Mouse (Mus musculus) hindbrain, embryonic 14.5 days (tissue): ENCODE data around the gene Mthfd1l. TPM values are rescaled to one million over a fixed set of nuclear protein-coding genes. Genes with fewer than 3 reads are reported as not detected.

Experiments
- ATAC-seq: fragments of 200-750 bp; cut with Nextera tagmentation; 2 replicates; pipeline ENCODE4 v1.8.0; 2017; ENCODE audit warnings: moderate number of reproducible peaks, mild to moderate bottlenecking, moderate TSS enrichment, moderate library complexity; ENCODE audit not compliant: low FRiP score
- DNase-seq: peaks from one replicate; pipeline ENCODE4 v3.0.0-alpha.2; 2015; ENCODE audit warnings: low spot score
- H3K27ac ChIP-seq: fragments of 300-500 bp; sonication (generic); 2 replicates; pipeline ENCODE4 v1.5.1; 2014; ENCODE audit warnings: mild to moderate bottlenecking, moderate library complexity
- H3K27me3 ChIP-seq: fragments of 300-500 bp; sonication (generic); 2 replicates; pipeline ENCODE4 v1.6.1; 2014; ENCODE audit warnings: mild to moderate bottlenecking, low read length, mixed read lengths; ENCODE audit not compliant: control insufficient read depth, insufficient read depth
- H3K36me3 ChIP-seq: fragments of 300-500 bp; sonication (generic); replicated peaks from 2 replicates; pipeline ENCODE4 v1.6.1; 2014; ENCODE audit not compliant: control insufficient read depth, insufficient read depth
- H3K4me1 ChIP-seq: fragments of 300-500 bp; sonication (generic); replicated peaks from 2 replicates; pipeline ENCODE4 v1.6.1; 2014; ENCODE audit warnings: antibody characterized with exemption, low read length, mixed read lengths; ENCODE audit not compliant: control insufficient read depth, insufficient read depth
- H3K4me2 ChIP-seq: fragments of 300-500 bp; sonication (generic); replicated peaks from 2 replicates; pipeline ENCODE4 v1.6.1; 2014; ENCODE audit warnings: mild to moderate bottlenecking, moderate library complexity
- H3K4me3 ChIP-seq: fragments of 300-500 bp; sonication (generic); replicated peaks from 2 replicates; pipeline ENCODE4 v1.5.1; 2014; ENCODE audit warnings: mild to moderate bottlenecking, low read length
- H3K9ac ChIP-seq: fragments of 300-500 bp; sonication (generic); 2 replicates; pipeline ENCODE4 v1.6.1; 2014
- H3K9me3 ChIP-seq: fragments of 300-500 bp; sonication (generic); 2 replicates; pipeline ENCODE4 v1.6.1; 2016; ENCODE audit warnings: low read length; ENCODE audit not compliant: control insufficient read depth
- WGBS: fragments of 180-500 bp; shearing (Covaris S2); extraction: QIAGEN DNeasy Blood & Tissue Kit; methylation state at CpG from one replicate; pipeline ENCODE4 v1.1.7; 2014; 5-methylcytosine and 5-hydroxymethylcytosine counted together
- polyA plus RNA-seq: library from polyadenylated mRNA; unstranded; fragments of >200 nt; fragmentation: Nextera tagmentation; extraction: Ambion mirVana; gene quantifications from 2 replicates; pipeline ENCODE4 v1.2.1, GENCODE M21; 2014

Mthfd1l gene
- polyA plus RNA-seq, 1 experiment from 2014 or later: 8.0 TPM

DNA sequence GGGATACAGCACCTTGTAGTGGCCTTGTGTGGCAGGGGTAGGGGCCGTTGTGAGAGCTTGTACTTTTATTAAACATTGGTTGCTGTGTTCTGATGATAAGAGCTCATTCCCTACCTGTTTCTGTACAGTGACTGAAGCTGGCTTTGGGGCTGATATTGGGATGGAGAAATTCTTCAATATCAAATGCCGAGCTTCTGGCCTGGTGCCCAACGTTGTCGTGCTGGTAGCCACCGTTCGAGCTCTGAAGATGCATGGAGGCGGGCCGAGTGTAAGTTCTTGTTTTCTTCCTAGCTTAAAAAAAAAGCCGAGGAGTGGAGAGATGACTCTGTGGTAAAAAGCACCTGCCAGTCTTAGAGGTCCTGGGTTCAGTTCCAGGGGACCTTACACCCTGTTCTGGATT, 110.7 kb downstream of the Mthfd1l start:
- Histone ChIP-seq H3K4me2 (no peak overlapping the region), H3K27me3 (no peaks in the 10 kb centered on the region), H3K9ac (no peak overlapping the region), H3K27ac (no peak overlapping the region), H3K4me3 (no peak overlapping the region), H3K9me3 (no peaks in the 10 kb centered on the region), H3K36me3 (no peaks in the 10 kb centered on the region), H3K4me1 (peaks cover 4% of the 10 kb centered on the region; the same call in 1 of the 2 replicates)
- ATAC-seq (no peak), DNase-seq (no peak)
- WGBS: 88% methylated on average over 9 of the region's 9 CpGs

DNA sequence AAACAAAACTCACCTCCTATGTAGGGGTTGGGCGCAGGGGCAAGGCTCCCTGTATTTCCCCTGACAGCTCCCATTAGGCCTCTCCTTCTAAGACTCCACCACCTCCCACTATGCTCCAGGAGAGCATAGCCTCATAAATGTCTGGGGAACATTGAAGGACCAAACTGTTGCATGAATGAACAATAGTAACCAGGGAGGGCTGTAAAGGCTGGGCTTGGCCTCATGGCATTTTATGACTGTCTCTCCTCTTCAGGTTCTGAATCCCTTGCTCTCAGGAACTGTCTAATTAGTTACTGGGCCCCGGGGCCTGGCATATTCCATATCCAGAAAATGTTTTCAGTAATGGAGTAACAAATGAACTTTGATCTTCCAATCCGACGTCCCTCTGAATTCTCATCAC, 112.0 kb downstream of the Mthfd1l start:
- H3K36me3 ChIP-seq: no peaks in the 10 kb centered on the region
- H3K27ac ChIP-seq: no peak overlapping the region
- no peaks in the 10 kb centered on the region for H3K9me3 ChIP-seq
- DNase-seq: no peak
- H3K27me3 ChIP-seq: no peaks in the 10 kb centered on the region
- H3K4me3 ChIP-seq: no peak overlapping the region
- WGBS: 77% methylated on average over 4 of the region's 4 CpGs
- no peaks in the 10 kb centered on the region for H3K4me1 ChIP-seq
- no peak for ATAC-seq
- H3K9ac ChIP-seq: no peak overlapping the region
- no peak overlapping the region for H3K4me2 ChIP-seq

DNA sequence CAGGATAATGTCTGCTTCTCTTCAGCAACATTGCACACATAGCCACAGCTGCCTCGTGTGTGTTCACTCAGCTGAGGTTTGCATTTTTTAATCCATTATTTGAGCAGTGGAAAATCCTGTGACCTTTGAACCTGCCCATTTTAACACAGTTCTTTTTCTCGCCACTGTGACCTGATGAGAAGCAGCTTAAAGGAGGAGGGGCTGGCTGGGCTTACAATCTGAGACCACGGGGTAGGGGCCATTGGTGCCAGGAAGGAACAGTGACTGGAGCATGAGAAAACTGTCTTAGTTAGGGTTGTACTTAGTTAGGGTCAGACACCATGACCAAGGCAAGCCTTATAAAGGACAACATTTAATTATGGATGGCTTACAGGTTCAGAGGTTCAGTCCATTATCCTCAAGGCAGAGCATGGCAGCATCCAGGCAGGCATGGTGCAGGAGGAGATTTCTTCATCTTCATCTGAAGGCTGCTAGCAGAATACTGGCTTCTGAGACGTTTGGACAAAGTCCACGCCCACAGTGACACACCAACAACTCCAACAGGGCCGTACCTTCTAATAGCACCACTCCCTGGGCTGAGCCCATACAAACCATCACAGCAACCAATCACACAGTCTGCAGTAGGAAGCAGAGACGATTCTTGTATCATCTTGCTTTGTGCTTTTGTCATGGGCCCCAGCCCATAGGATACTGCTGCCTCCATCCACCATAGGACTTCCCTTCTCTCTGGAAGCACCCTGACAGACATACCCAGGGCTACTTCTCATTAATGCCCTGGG, 112.6 kb downstream of the Mthfd1l start:
- DNase-seq (no peak), ATAC-seq (no peak)
- Histone ChIP-seq H3K4me2 (no peak overlapping the region), H3K9ac (no peak overlapping the region), H3K27ac (no peak overlapping the region), H3K36me3 (no peaks in the 10 kb centered on the region), H3K27me3 (no peaks in the 10 kb centered on the region), H3K4me1 (no peaks in the 10 kb centered on the region), H3K9me3 (no peaks in the 10 kb centered on the region), H3K4me3 (no peak overlapping the region)
- WGBS: 56% methylated on average over 7 of the region's 7 CpGs

DNA sequence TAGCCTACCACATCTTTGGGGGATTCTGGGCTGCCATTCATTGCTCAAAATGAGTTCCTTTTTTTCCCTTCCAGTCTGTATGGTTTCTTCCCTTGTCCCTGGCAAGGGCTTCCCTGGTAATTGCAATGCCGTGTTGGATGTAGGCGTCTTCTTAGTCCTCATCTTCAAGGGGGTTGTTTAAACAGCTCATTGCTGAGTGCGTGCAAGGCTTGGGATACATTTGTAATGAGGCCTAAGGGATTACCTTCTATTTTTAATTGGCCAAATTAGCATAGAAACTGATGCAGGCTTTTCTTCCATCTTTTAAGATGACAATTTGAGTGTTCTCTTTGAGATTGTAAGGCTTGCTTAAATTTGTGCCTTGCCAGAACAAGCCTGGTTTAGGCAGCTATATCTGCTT, 114.6 kb downstream of the Mthfd1l start:
- no peaks in the 10 kb centered on the region for H3K9me3 ChIP-seq
- no peak overlapping the region for H3K27ac ChIP-seq
- H3K36me3 ChIP-seq: no peaks in the 10 kb centered on the region
- DNase-seq (no peak), ATAC-seq (no peak)
- H3K9ac ChIP-seq: no peak overlapping the region
- WGBS: 62% methylated on average over 3 of the region's 3 CpGs
- no peaks in the 10 kb centered on the region for H3K27me3 ChIP-seq
- no peak overlapping the region for H3K4me2 ChIP-seq
- H3K4me3 ChIP-seq: no peak overlapping the region
- H3K4me1 ChIP-seq: no peaks in the 10 kb centered on the region

DNA sequence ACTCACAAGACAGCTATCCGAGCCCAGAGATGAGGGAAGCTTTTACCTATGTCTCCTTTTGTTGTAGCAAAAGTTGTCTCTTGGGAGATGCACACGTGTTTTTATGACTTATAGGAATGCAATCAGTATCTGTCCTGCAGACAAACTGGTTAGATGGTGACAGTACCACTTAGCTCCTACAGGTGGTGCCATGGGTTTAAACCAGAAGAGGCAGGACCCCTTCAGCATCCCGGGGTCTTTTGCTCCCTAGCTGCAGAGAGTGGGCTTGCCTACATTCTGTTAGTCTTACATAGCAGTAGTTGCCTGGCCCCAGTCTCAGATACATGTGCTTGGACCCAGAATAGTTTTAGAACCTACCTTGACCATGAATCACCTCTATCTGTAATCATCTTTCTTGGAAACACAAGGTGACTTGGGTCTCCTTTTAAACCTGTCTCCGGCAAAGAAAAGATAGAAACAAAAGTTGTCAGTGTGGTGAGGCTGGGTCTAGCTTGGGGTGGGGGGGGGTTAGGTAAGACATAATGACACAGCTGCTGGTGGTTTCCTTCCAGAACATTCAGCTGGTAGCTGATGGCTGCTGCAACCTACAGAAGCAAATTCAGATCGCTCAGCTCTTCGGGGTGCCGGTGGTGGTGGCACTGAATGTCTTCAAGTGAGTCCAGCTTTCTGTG, 116.0 kb downstream of the Mthfd1l start:
- Histone ChIP-seq H3K36me3 (no peaks in the 10 kb centered on the region), H3K4me3 (no peak overlapping the region), H3K9ac (no peak overlapping the region), H3K27me3 (no peaks in the 10 kb centered on the region), H3K4me1 (no peaks in the 10 kb centered on the region), H3K4me2 (no peak overlapping the region), H3K9me3 (no peaks in the 10 kb centered on the region), H3K27ac (no peak overlapping the region)
- 78% methylated on average over 7 of the region's 7 CpGs for WGBS
- no peak for DNase-seq
- 0 out of 2 replicates have a peak, but pooled peaks have one; percentile 57 for ATAC-seq

DNA sequence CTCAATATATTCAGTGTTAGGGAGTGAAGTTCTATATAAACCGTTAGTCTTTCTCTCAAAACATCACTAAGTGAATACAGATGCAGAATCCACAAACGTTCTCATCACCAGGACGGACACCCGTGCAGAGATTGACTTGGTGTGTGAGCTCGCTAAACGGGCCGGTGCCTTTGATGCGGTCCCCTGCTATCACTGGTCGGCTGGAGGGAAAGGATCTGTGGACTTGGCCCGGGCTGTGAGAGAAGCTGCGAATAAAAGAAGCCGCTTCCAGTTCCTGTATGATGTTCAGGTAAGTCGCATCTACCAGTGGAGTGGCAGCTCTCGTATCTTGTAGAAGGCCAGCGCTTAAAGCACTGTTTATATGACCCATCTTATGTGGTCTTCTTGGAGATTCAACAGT, 117.0 kb downstream of the Mthfd1l start:
- Histone ChIP-seq H3K4me1 (no peaks in the 10 kb centered on the region), H3K4me2 (no peak overlapping the region), H3K27ac (no peak overlapping the region), H3K36me3 (no peaks in the 10 kb centered on the region), H3K9ac (no peak overlapping the region), H3K27me3 (no peaks in the 10 kb centered on the region), H3K4me3 (no peak overlapping the region), H3K9me3 (no peaks in the 10 kb centered on the region)
- DNase-seq (no peak), ATAC-seq (no peak)
- 86% methylated on average over 15 of the region's 15 CpGs for WGBS

DNA sequence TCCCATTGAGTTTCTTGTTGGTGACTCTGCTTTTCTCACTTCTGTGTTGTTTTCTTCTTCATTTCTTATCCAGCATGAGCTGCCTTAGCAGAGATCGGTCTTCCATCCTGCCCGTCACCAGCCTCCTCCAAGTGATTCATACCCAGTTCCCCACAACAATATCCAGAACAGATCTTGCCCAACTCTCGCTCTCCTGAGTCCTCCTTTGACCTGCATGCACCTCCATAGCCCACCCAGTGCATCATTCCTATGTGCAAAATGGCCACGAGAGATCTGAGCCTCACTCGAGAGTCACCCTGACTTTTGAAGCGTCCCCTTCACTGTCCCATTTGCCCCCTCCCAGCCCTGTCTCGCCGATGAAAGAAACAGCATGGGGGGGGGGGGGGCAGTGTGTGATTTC, 120.1 kb downstream of the Mthfd1l start:
- no peak for ATAC-seq
- no peaks in the 10 kb centered on the region for H3K9me3 ChIP-seq
- no peaks in the 10 kb centered on the region for H3K36me3 ChIP-seq
- H3K4me3 ChIP-seq: no peak overlapping the region
- no peak overlapping the region for H3K9ac ChIP-seq
- 84% methylated on average over 8 of the region's 8 CpGs for WGBS
- H3K4me1 ChIP-seq: no peaks in the 10 kb centered on the region
- no peaks in the 10 kb centered on the region for H3K27me3 ChIP-seq
- no peak overlapping the region for H3K27ac ChIP-seq
- no peak overlapping the region for H3K4me2 ChIP-seq
- no peak for DNase-seq

DNA sequence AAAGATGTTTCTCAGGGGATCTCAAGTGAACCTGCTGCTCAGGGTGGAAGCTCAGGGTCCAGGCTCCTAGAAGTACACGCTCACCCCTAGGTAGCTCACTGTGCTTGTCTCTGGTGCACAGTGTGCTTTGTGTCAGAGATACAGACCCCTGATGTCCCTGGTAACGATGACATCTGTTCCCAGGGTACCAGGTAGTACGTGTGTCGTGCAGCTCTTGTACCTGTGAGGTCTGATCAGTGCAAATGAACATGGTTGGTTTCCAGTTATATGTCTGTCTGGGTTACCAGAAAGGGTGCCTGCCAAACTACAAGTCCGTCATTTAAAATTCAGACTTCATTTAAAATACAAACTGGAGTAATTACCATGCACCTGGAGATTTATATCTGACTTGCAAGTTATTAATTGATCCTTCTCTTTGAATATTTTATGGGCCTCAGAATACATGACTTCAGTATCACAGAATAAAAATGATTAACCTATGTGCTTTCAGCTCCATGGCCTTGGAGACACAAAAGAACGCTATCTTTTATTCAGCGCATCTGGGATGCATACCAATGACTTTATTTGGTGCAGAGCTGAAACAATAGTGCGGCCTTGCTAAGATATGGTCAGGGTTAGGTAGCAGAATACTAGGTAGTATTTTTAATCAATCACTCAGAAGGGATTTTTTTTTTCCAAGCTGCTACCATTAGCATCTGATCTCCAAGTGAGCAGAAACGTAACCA, 121.3 kb downstream of the Mthfd1l start:
- 63% methylated on average over 9 of the region's 9 CpGs for WGBS
- DNase-seq (no peak), ATAC-seq (peak; percentile 22; the same call in 1 of the 2 replicates)
- no peaks in the 10 kb centered on the region for H3K36me3 ChIP-seq
- peak overlapping the region; percentile 63 for H3K27ac ChIP-seq
- no peak overlapping the region for H3K4me3 ChIP-seq
- no peaks in the 10 kb centered on the region for H3K9me3 ChIP-seq
- H3K27me3 ChIP-seq: no peaks in the 10 kb centered on the region
- no peak overlapping the region for H3K4me2 ChIP-seq
- no peak overlapping the region for H3K9ac ChIP-seq
- no peaks in the 10 kb centered on the region for H3K4me1 ChIP-seq

DNA sequence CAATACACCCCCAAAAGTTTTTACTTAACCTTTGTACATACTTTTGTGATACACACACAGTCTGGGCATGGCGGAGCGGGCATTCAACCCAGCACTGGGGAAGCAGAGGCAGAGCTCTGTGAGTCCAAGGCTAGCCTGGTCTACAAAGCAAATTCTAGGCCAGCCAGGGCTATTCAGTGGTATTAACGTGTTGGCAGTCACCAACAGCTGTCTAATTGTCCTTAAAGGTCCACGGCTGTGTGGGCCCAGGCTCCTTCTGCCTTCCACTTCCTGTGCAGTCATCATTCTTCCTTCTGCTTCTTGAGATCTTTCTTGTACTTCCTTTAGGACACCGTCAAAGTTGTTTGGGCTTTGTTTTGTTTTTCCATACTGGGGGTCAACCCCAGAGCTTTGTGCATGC, 123.2 kb downstream of the Mthfd1l start:
- H3K4me3 ChIP-seq: no peak overlapping the region
- H3K36me3 ChIP-seq: no peaks in the 10 kb centered on the region
- H3K9ac ChIP-seq: no peak overlapping the region
- H3K4me2 ChIP-seq: no peak overlapping the region
- 79% methylated on average over 5 of the region's 5 CpGs for WGBS
- H3K27ac ChIP-seq: no peak overlapping the region
- H3K4me1 ChIP-seq: no peaks in the 10 kb centered on the region
- no peaks in the 10 kb centered on the region for H3K27me3 ChIP-seq
- DNase-seq (no peak), ATAC-seq (no peak)
- H3K9me3 ChIP-seq: no peaks in the 10 kb centered on the region
